Mouse (Mus musculus): Measurements from ENCODE around the gene Cacna2d2. TPM values are rescaled to one million over a fixed set of nuclear protein-coding genes. Genes with fewer than 3 reads are reported as not detected.

The Cacna2d2 gene
- 2.9 TPM for total RNA-seq (2023)

DNA sequence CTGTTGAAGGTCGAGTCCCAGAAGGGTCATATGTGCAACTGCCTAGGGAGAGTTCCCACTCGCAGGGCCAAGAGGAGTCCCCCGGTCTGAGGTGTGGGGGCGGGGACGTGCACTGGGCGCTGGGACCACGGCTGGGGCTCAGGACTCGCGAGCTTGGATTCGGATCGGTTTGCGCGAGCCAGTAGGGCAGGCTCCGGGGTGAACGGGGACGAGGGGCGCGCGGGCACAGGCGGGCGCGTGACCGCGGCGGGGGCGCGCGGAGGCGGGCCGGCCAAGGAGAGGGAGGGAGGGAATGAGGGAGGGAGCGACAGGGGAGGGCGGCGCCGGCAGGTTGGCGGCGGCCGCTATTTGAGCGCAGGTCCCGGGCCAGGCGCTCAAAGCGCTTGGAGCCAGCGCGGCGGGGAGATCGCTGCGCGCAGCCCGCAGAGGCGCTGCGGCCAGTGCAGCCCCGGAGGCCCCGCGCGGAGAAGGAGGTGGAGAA lies at the start of gene Cacna2d2:
Gene Cacna2d2, plus strand, starts transcription at position 122 of the 481 bp plus-strand sequence.

GRCm38 (mm10) chr9:107533791-107534407 lies 134.5 kb downstream of the Cacna2d2 start, which contains the start of gene Tmem115:
Tmem115 (plus strand) TSS chr9:107533945.

DNA sequence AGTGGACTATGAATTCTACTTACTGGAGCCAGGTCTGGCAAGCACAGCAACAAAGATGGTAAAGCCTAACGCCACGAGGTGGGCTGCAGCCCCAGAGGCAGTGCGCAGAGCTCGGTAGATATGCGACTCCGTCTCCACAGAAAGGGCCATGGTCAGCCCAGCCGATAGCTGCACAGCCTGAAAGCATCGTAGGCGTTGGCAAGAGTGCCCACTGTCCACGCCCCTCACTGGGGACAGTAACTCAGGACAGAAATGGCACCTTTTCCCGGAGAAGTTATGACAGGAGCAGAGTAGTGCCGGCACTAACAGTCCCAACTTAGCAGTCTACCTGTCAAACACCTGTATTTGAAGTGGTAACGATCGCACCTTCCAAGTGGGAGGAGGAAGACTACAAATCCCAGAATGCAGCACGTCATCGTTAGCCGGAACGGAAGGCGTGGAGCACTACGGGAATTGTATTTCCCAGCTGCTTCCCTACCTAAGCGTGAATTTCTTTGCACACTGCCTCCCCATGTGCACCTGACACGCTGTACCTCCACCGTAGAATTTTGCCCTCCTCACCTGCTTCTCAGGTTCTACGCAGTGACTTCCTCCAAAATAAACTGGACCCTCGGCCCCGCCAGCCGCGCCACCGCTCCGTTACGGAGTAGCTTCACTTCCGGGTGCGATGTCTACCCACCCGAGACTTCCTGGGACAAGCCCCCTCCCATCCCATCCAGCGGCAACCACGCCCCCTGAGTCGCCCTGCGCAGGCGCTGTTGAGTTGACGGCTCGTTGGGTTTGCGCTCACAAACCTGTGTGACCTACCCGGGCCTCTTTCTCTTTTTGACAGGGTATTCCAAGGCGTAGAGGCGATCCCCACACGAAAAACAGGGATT lies 142.3 kb downstream of the Cacna2d2 start, which contains the start of the genes Cyb561d2 and Nprl2:
Gene Cyb561d2, minus strand, starts transcription at position 720 of the 878 bp plus-strand sequence.
Gene Nprl2, plus strand, starts transcription at position 753 of the 878 bp plus-strand sequence.

GRCm38 (mm10) chr9:107547026-107547425 lies 147.6 kb downstream of the Cacna2d2 start, which contains the start of gene Zmynd10:
Zmynd10 (plus strand) TSS chr9:107547298.

GRCm38 (mm10) chr9:107551117-107551889 lies 151.9 kb downstream of the Cacna2d2 start, which contains the start of gene Rassf1:
Rassf1 (plus strand) TSS chr9:107551555.

GRCm38 (mm10) chr9:107563029-107563581 lies 163.7 kb downstream of the Cacna2d2 start, which contains the start of gene Tusc2:
Tusc2 (plus strand) TSS chr9:107563255.

DNA sequence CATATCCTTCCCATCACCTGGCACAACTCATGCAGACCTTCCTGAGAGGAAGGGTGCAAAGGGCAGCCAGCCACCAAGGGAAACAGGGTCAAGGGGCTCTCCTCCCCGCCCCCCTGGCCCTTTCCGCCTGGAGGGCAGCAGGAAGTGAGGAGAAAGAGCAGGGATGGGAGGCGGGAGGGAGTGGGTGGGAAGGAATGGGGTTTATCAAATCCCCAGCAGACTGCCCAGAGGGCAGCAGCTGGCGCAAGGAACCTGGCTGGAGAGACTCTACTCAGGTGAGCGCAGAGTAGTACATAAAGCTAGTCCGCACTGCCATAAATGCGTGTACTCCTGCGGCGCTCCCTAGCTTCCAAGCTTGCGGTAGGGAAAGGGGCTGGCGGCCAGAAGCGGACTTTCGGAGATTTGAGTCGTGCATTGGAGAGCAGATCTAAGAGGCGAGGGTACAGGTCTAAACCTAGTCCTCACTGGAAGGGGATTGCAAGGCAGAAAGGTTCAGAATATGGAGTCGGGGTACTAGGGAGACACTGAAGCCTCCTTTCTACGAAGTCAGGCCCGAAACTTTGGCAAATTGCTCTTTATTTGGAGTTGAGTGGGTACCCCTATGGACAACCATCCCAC lies 168.4 kb downstream of the Cacna2d2 start, which contains the start of gene Hyal2:
Gene Hyal2, plus strand, starts transcription at position 244 of the 618 bp plus-strand sequence.

GRCm38 (mm10) chr9:107576357-107577107 lies 177.1 kb downstream of the Cacna2d2 start, which contains the start of gene Hyal1:
Hyal1 (plus strand) TSS chr9:107576927.

DNA sequence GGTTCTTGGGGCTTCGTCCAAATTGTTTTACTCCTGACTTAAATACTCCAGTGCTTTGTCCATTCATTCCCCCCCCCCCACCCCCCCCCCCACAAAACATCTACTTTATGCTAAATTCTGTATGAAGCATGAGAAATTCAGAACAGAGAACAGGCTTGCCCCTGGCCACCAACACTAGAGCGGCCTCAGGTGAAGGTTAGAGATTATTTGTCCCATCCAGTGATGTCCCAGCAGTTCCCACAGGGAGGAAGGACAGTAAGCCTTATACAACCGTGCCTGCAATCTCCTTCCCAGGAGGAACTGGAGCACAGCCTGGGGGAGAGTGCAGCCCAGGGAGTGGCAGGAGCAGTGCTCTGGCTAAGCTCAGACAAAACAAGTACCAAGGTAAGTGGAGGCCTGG lies 179.2 kb downstream of the Cacna2d2 start, which contains the start of gene Naa80:
Gene Naa80, plus strand, starts transcription at position 301 of the 400 bp plus-strand sequence.

Other genes starting within 250 kb of the Cacna2d2 start
- gene Dock3, start 167.7 kb upstream of the Cacna2d2 start, total RNA-seq (2023): not detected
- gene Mapkapk3, start 109.7 kb upstream of the Cacna2d2 start, total RNA-seq (2023): 35.9 TPM
- gene Cish, start 103.6 kb upstream of the Cacna2d2 start, total RNA-seq (2023): 6.3 TPM
- 10.6 TPM for gene Hemk1, start 61.3 kb upstream of the Cacna2d2 start, total RNA-seq (2023)
- gene 6430571L13Rik, start 59.0 kb upstream of the Cacna2d2 start, total RNA-seq (2023): 0.18 TPM
- gene Tmem115, start 134.3 kb downstream of the Cacna2d2 start, total RNA-seq (2023): 29.4 TPM
- gene Cyb561d2, start 142.6 kb downstream of the Cacna2d2 start, total RNA-seq (2023): 15.3 TPM
- gene Nprl2, start 142.6 kb downstream of the Cacna2d2 start, total RNA-seq (2023): 23.7 TPM
- gene Zmynd10, start 147.7 kb downstream of the Cacna2d2 start, total RNA-seq (2023): 1.8 TPM
- gene Rassf1, start 151.9 kb downstream of the Cacna2d2 start, total RNA-seq (2023): 65.1 TPM
- gene Tusc2, start 163.6 kb downstream of the Cacna2d2 start, total RNA-seq (2023): 16.1 TPM
- 7.9 TPM for gene Hyal2, start 168.3 kb downstream of the Cacna2d2 start, total RNA-seq (2023)
- gene Hyal1, start 177.3 kb downstream of the Cacna2d2 start, total RNA-seq (2023): 1.5 TPM
- 11.5 TPM for gene Naa80, start 179.3 kb downstream of the Cacna2d2 start, total RNA-seq (2023)
- gene Hyal3, start 181.2 kb downstream of the Cacna2d2 start, total RNA-seq (2023): 1.8 TPM
- 27.3 TPM for gene Ifrd2, start 188.0 kb downstream of the Cacna2d2 start, total RNA-seq (2023)
- not detected for gene Sema3b, start 209.6 kb downstream of the Cacna2d2 start, total RNA-seq (2023)
- 447 TPM for gene Gnai2, start 235.8 kb downstream of the Cacna2d2 start, total RNA-seq (2023)

Data from CD8-positive naive resting alpha-beta T cell, adult 57 days (primary cell).